Mouse (Mus musculus) embryonic stem cell, embryonic (primary cell): Measurements from ENCODE around the gene Galnt9.

ENCODE experiments used
- CTCF ChIA-PET, 4 experiments: fragments of 300-600 bp in 2 of 4; fragments of 350-600 bp in 2 of 4; sonication (Branson Sonifier 250); formaldehyde crosslinking; loops; one replicate each; lab custom pipeline; 2022; ENCODE audit warnings: inconsistent platforms in 2 of 4; lab: Charles Lee
- POLR2A ChIA-PET, 4 experiments: fragments of 300-600 bp in 2 of 4; fragments of 350-600 bp in 2 of 4; sonication (Branson Sonifier 250); formaldehyde crosslinking; loops; one replicate each; lab custom pipeline; 2022; ENCODE audit warnings: antibody characterized with exemption in 4 of 4, inconsistent platforms in 1 of 4; lab: Charles Lee

Gene Galnt9

GRCm38 (mm10) chr5:110597502-110597901 is 53.3 kb downstream of the Galnt9 start:
- POLR2A ChIA-PET: interaction anchor here in 2 of 4 experiments (0.6 to 1.8 kb wide), 7 partner anchors 9 to 234 kb away, joined by 3 to 5 read pairs (median 4); partner anchors contain the start of genes Ddx51 (in 1 of the 2), Fbrsl1 (in 1 of the 2) and Noc4l (in 1 of the 2)
- CTCF ChIA-PET: no interaction called here

- POLR2A ChIA-PET: interaction anchor here in 2 of 4 experiments (0.6 to 1.8 kb wide), 7 partner anchors 9 to 329 kb away, joined by 3 to 5 read pairs (median 4); partner anchors contain the start of genes Ddx51 (in 1 of the 2), Fbrsl1 (in 1 of the 2), Noc4l (in 1 of the 2) and Pgam5 (in 1 of the 2)
Measured at GRCm38 (mm10) chr5:110598298-110599095, 54.3 kb downstream of the Galnt9 start.

GRCm38 (mm10) chr5:110603016-110603685 is 59.0 kb downstream of the Galnt9 start:
- POLR2A ChIA-PET: interaction anchor here in 2 of 4 experiments (0.6 to 1.4 kb wide), 3 partner anchors 14 to 125 kb away, joined by 3 to 4 read pairs (median 4); no protein-coding TSS in a partner anchor

More at GRCm38 (mm10) chr5:110598298-110599095, 54.3 kb downstream of the Galnt9 start:
- CTCF ChIA-PET: no interaction called here

GRCm38 (mm10) chr5:110604311-110604710 is 60.2 kb downstream of the Galnt9 start:
- ChIA-PET POLR2A (interaction anchor here in 1 of 4 experiments (1.4 kb wide), 1 partner anchor 14 kb away, joined by 3 read pairs; no protein-coding TSS in a partner anchor), CTCF (no interaction called here)

More at GRCm38 (mm10) chr5:110603016-110603685, 59.0 kb downstream of the Galnt9 start:
- CTCF ChIA-PET: interaction anchor here in 3 of 4 experiments (0.5 to 1.4 kb wide), 4 partner anchors 32 to 467 kb away, joined by 3 to 4 read pairs (median 3); partner anchors contain the start of genes Chfr (in 1 of the 3) and Galnt9 (in 1 of the 3)

- ChIA-PET POLR2A (interaction anchor here in 1 of 4 experiments (0.6 kb wide), 1 partner anchor 1287 kb away, joined by 5 read pairs; no protein-coding TSS in a partner anchor), CTCF (interaction anchor here in 1 of 4 experiments (0.6 kb wide), 1 partner anchor 154 kb away, joined by 3 read pairs; no protein-coding TSS in a partner anchor)
Measured at GRCm38 (mm10) chr5:110605531-110606221, 61.5 kb downstream of the Galnt9 start.

GRCm38 (mm10) chr5:110607767-110608166 is 63.6 kb downstream of the Galnt9 start:
- POLR2A ChIA-PET: interaction anchor here in 2 of 4 experiments (0.9 to 1.1 kb wide), 3 partner anchors 9 to 138 kb away, joined by 3 to 5 read pairs (median 3); no protein-coding TSS in a partner anchor

GRCm38 (mm10) chr5:110608336-110608735 is 64.2 kb downstream of the Galnt9 start:
- CTCF ChIA-PET: no interaction called here
- POLR2A ChIA-PET: interaction anchor here in 1 of 4 experiments (0.9 to 1.1 kb wide), 2 partner anchors 9 to 10 kb away, joined by 3 to 5 read pairs; no protein-coding TSS in a partner anchor

More at GRCm38 (mm10) chr5:110607767-110608166, 63.6 kb downstream of the Galnt9 start:
- CTCF ChIA-PET: interaction anchor here in 1 of 4 experiments (0.6 kb wide), 1 partner anchor 58 kb away, joined by 3 read pairs; no protein-coding TSS in a partner anchor

- POLR2A ChIA-PET: interaction anchor here in 2 of 4 experiments (0.6 to 1.5 kb wide), 3 partner anchors 26 to 115 kb away, joined by 3 read pairs; no protein-coding TSS in a partner anchor
- CTCF ChIA-PET: no interaction called here
Measured at GRCm38 (mm10) chr5:110608941-110609340, 64.8 kb downstream of the Galnt9 start.

GRCm38 (mm10) chr5:110609425-110609824 is 65.3 kb downstream of the Galnt9 start:
- POLR2A ChIA-PET: interaction anchor here in 2 of 4 experiments (0.6 to 1.5 kb wide), 3 partner anchors 26 to 115 kb away, joined by 3 read pairs; no protein-coding TSS in a partner anchor
- CTCF ChIA-PET: interaction anchor here in 1 of 4 experiments (1.2 kb wide), 1 partner anchor 251 kb away, joined by 3 read pairs; no protein-coding TSS in a partner anchor

GRCm38 (mm10) chr5:110609868-110610267 is 65.7 kb downstream of the Galnt9 start:
- CTCF ChIA-PET: interaction anchor here in 1 of 4 experiments (1.2 kb wide), 1 partner anchor 252 kb away, joined by 3 read pairs; no protein-coding TSS in a partner anchor
- POLR2A ChIA-PET: interaction anchor here in 1 of 4 experiments (0.8 to 1.5 kb wide), 3 partner anchors 27 to 116 kb away, joined by 3 read pairs; no protein-coding TSS in a partner anchor

- ChIA-PET CTCF (interaction anchor here in 1 of 4 experiments (1.2 kb wide), 1 partner anchor 252 kb away, joined by 3 read pairs; no protein-coding TSS in a partner anchor), POLR2A (interaction anchor here in 1 of 4 experiments (0.8 kb wide), 1 partner anchor 88 kb away, joined by 3 read pairs; no protein-coding TSS in a partner anchor)
Measured at GRCm38 (mm10) chr5:110610484-110610883, 66.3 kb downstream of the Galnt9 start.

GRCm38 (mm10) chr5:110611435-110612158 is 67.4 kb downstream of the Galnt9 start:
- ChIA-PET POLR2A (interaction anchor here in 1 of 4 experiments (0.8 kb wide), 1 partner anchor 12 kb away, joined by 3 read pairs; no protein-coding TSS in a partner anchor), CTCF (interaction anchor here in 1 of 4 experiments (0.6 kb wide), 1 partner anchor 113 kb away, joined by 3 read pairs; no protein-coding TSS in a partner anchor)

- POLR2A ChIA-PET: interaction anchor here in 1 of 4 experiments (1.1 kb wide), 1 partner anchor 131 kb away, joined by 3 read pairs; no protein-coding TSS in a partner anchor
Measured at GRCm38 (mm10) chr5:110619226-110619625, 75.1 kb downstream of the Galnt9 start.

GRCm38 (mm10) chr5:110624319-110624718 is 80.2 kb downstream of the Galnt9 start:
- ChIA-PET POLR2A (interaction anchor here in 1 of 4 experiments (0.7 kb wide), 2 partner anchors 283 to 959 kb away, joined by 3 read pairs; no protein-coding TSS in a partner anchor), CTCF (interaction anchor here in 3 of 4 experiments (0.7 to 1.8 kb wide), 5 partner anchors 108 to 279 kb away, joined by 3 to 4 read pairs (median 4); no protein-coding TSS in a partner anchor)

More at GRCm38 (mm10) chr5:110619226-110619625, 75.1 kb downstream of the Galnt9 start:
- CTCF ChIA-PET: no interaction called here

- CTCF ChIA-PET: interaction anchor here in 3 of 4 experiments (0.7 to 1.7 kb wide), 4 partner anchors 10 to 133 kb away, joined by 3 to 9 read pairs (median 5); no protein-coding TSS in a partner anchor
- POLR2A ChIA-PET: interaction anchor here in 2 of 4 experiments (0.7 to 3.0 kb wide), 4 partner anchors 12 to 140 kb away, joined by 3 to 14 read pairs (median 4); no protein-coding TSS in a partner anchor
Measured at GRCm38 (mm10) chr5:110627351-110627750, 83.2 kb downstream of the Galnt9 start.

- CTCF ChIA-PET: interaction anchor here in 2 of 4 experiments (0.8 to 1.7 kb wide), 2 partner anchors 9 to 12 kb away, joined by 4 to 6 read pairs; no protein-coding TSS in a partner anchor
- POLR2A ChIA-PET: interaction anchor here in 1 of 4 experiments (0.9 to 3.0 kb wide), 2 partner anchors 11 to 159 kb away, joined by 3 to 14 read pairs; no protein-coding TSS in a partner anchor
Measured at GRCm38 (mm10) chr5:110628156-110628555, 84.0 kb downstream of the Galnt9 start.
